Mouse (Mus musculus): ENCODE measurements around the gene Prdm13. TPM values are rescaled to one million over a fixed set of nuclear protein-coding genes. Genes with fewer than 3 reads are reported as not detected.

Gene Prdm13
- polyA plus RNA-seq, 1 experiment from 2014 or later: not detected

GRCm38 (mm10) chr4:21684341-21684970 is 1.3 kb downstream of the Prdm13 start:
- Histone ChIP-seq H3K79me2 (ENCODE audit: inconsistent target) (no peaks in the 10 kb centered on the region), H3K27ac (no peak overlapping the region), H3K4me3 (ENCODE audit: inconsistent target) (no peak overlapping the region), H3K36me3 (ENCODE audit: inconsistent target) (no peaks in the 10 kb centered on the region)
- 9% methylated on average over 14 of the region's 14 CpGs for WGBS (ENCODE audit: missing documents)

- Histone ChIP-seq H3K36me3 (ENCODE audit: inconsistent target) (no peaks in the 10 kb centered on the region), H3K27ac (no peak overlapping the region), H3K79me2 (ENCODE audit: inconsistent target) (no peaks in the 10 kb centered on the region), H3K4me3 (ENCODE audit: inconsistent target) (no peak overlapping the region)
- 18% methylated on average over 10 of the region's 10 CpGs for WGBS (ENCODE audit: missing documents)
These were observed 3.2 kb downstream of the Prdm13 start for GRCm38 (mm10) chr4:21682421-21683150.

- Histone ChIP-seq H3K27ac (no peak overlapping the region), H3K79me2 (ENCODE audit: inconsistent target) (no peaks in the 10 kb centered on the region), H3K36me3 (ENCODE audit: inconsistent target) (no peaks in the 10 kb centered on the region), H3K4me3 (ENCODE audit: inconsistent target) (no peak overlapping the region)
- 19% methylated on average over 10 of the region's 10 CpGs for WGBS (ENCODE audit: missing documents)
These were observed 4.8 kb downstream of the Prdm13 start for GRCm38 (mm10) chr4:21680971-21681370.

- Histone ChIP-seq H3K4me3 (ENCODE audit: inconsistent target) (no peak overlapping the region), H3K27ac (no peak overlapping the region), H3K36me3 (ENCODE audit: inconsistent target) (no peaks in the 10 kb centered on the region), H3K79me2 (ENCODE audit: inconsistent target) (no peaks in the 10 kb centered on the region)
- 9% methylated on average over 42 of the region's 42 CpGs for whole genome bisulfite sequencing (ENCODE audit: missing documents)
These were observed 5.9 kb downstream of the Prdm13 start for GRCm38 (mm10) chr4:21679624-21680480.

GRCm38 (mm10) chr4:21678975-21679623 is 6.7 kb downstream of the Prdm13 start:
- no peaks in the 10 kb centered on the region for H3K36me3 ChIP-seq (ENCODE audit: inconsistent target)
- no peak overlapping the region for H3K27ac ChIP-seq
- no peak overlapping the region for H3K4me3 ChIP-seq (ENCODE audit: inconsistent target)
- H3K79me2 ChIP-seq (ENCODE audit: inconsistent target): no peaks in the 10 kb centered on the region
- whole genome bisulfite sequencing (ENCODE audit: missing documents): 2% methylated on average over 67 of the region's 79 CpGs

GRCm38 (mm10) chr4:21678101-21678974 is 7.4 kb downstream of the Prdm13 start:
- H3K4me3 ChIP-seq (ENCODE audit: inconsistent target): no peak overlapping the region
- 3% methylated on average over 84 of the region's 84 CpGs for WGBS (ENCODE audit: missing documents)
- H3K79me2 ChIP-seq (ENCODE audit: inconsistent target): no peaks in the 10 kb centered on the region
- no peak overlapping the region for H3K27ac ChIP-seq
- no peaks in the 10 kb centered on the region for H3K36me3 ChIP-seq (ENCODE audit: inconsistent target)

GRCm38 (mm10) chr4:21674691-21675090 is 11.1 kb downstream of the Prdm13 start:
- Histone ChIP-seq H3K79me2 (ENCODE audit: inconsistent target) (no peaks in the 10 kb centered on the region), H3K4me3 (ENCODE audit: inconsistent target) (no peak overlapping the region), H3K36me3 (ENCODE audit: inconsistent target) (no peaks in the 10 kb centered on the region), H3K27ac (no peak overlapping the region)
- WGBS (ENCODE audit: missing documents): 12% methylated on average over 8 of the region's 8 CpGs

GRCm38 (mm10) chr4:21674042-21674441 is 11.7 kb downstream of the Prdm13 start:
- Histone ChIP-seq H3K4me3 (ENCODE audit: inconsistent target) (no peak overlapping the region), H3K27ac (no peak overlapping the region), H3K79me2 (ENCODE audit: inconsistent target) (no peaks in the 10 kb centered on the region), H3K36me3 (ENCODE audit: inconsistent target) (no peaks in the 10 kb centered on the region)
- WGBS (ENCODE audit: missing documents): 9% methylated on average over 17 of the region's 17 CpGs

- 78% methylated on average over 5 of the region's 5 CpGs for WGBS (ENCODE audit: missing documents)
- Histone ChIP-seq H3K27ac (no peak overlapping the region), H3K4me3 (ENCODE audit: inconsistent target) (no peak overlapping the region), H3K79me2 (ENCODE audit: inconsistent target) (no peaks in the 10 kb centered on the region), H3K36me3 (ENCODE audit: inconsistent target) (no peaks in the 10 kb centered on the region)
These were observed 19.8 kb downstream of the Prdm13 start for GRCm38 (mm10) chr4:21665961-21666360.

GRCm38 (mm10) chr4:21658184-21658583 is 27.6 kb downstream of the Prdm13 start:
- Histone ChIP-seq H3K27ac (no peak overlapping the region), H3K79me2 (ENCODE audit: inconsistent target) (no peaks in the 10 kb centered on the region), H3K4me3 (ENCODE audit: inconsistent target) (no peak overlapping the region), H3K36me3 (ENCODE audit: inconsistent target) (no peaks in the 10 kb centered on the region)
- WGBS (ENCODE audit: missing documents): 44% methylated on average over 3 of the region's 3 CpGs

- H3K4me3 ChIP-seq (ENCODE audit: inconsistent target): no peak overlapping the region
- 77% methylated on average over 2 of the region's 2 CpGs for WGBS (ENCODE audit: missing documents)
- H3K36me3 ChIP-seq (ENCODE audit: inconsistent target): no peaks in the 10 kb centered on the region
- H3K27ac ChIP-seq: no peak overlapping the region
- no peaks in the 10 kb centered on the region for H3K79me2 ChIP-seq (ENCODE audit: inconsistent target)
These were observed 56.5 kb downstream of the Prdm13 start for GRCm38 (mm10) chr4:21629275-21629583.

- no peak overlapping the region for H3K4me3 ChIP-seq (ENCODE audit: inconsistent target)
- H3K27ac ChIP-seq: no peak overlapping the region
- WGBS (ENCODE audit: missing documents): 56% methylated on average over 3 of the region's 3 CpGs
- H3K79me2 ChIP-seq (ENCODE audit: inconsistent target): no peaks in the 10 kb centered on the region
- H3K36me3 ChIP-seq (ENCODE audit: inconsistent target): no peaks in the 10 kb centered on the region
These were observed 57.1 kb downstream of the Prdm13 start for GRCm38 (mm10) chr4:21628367-21629274.

Measured in macrophage (primary cell).